Mouse (Mus musculus) kidney, adult 8-10 months (tissue): ENCODE measurements around the gene Slc35a1.

Experiments
- DNase-seq, 2 experiments: peaks; one replicate each; pipeline ENCODE4 v3.0.0; 2022

The Slc35a1 gene

GRCm38 (mm10) chr4:34644779-34645178 lies 42.5 kb downstream of the Slc35a1 start:
- DNase-seq = no peak

- DNase-seq = no peak
Measured at GRCm38 (mm10) chr4:34640731-34641130, 46.5 kb downstream of the Slc35a1 start.

GRCm38 (mm10) chr4:34639745-34640364 lies 47.4 kb downstream of the Slc35a1 start:
- DNase-seq = no peak

- DNase-seq = no peak
Measured at GRCm38 (mm10) chr4:34637851-34638250, 49.4 kb downstream of the Slc35a1 start.

GRCm38 (mm10) chr4:34637386-34637785 lies 49.9 kb downstream of the Slc35a1 start:
- no peak for DNase-seq

DNA sequence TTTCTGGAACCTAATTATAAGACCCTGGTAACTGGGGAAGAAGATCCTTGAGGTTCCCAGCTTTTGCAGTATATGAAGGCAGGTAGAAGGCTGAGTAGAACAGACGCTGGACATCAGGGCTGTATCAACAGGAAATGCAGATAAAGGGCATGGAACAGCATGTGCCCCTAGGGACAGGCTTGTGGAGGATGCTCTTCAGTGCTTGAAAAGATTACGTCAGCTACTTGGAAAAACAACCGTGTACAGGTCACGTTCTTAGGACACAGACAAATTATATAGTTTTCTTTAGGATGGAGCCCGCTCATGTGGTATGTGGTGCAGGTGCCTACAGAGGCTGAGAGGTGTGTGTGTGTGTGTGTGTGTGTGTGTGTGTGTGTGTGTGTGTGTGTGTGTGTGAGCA lies 51.2 kb downstream of the Slc35a1 start:
- no peak for DNase-seq

DNA sequence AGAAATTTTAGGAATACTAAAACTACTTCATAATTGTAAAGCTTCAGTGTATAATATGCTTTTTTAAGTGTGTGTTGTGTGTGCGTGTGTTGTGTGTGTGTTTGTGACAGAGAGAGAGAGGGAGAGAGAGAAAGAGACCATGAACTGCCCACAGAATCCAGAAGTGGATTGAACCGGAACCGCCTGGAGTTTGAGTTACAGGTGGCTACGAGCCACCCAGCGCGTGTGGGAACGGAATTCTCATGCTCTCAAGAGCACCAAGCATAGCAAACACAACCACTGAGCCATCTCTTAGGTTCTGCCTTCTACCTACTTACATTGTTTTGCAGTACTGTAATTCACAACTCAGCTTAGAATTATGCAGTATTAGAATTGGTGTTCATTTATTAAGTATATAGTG lies 53.1 kb downstream of the Slc35a1 start:
- peak; percentile 27 to 35 for DNase-seq

DNA sequence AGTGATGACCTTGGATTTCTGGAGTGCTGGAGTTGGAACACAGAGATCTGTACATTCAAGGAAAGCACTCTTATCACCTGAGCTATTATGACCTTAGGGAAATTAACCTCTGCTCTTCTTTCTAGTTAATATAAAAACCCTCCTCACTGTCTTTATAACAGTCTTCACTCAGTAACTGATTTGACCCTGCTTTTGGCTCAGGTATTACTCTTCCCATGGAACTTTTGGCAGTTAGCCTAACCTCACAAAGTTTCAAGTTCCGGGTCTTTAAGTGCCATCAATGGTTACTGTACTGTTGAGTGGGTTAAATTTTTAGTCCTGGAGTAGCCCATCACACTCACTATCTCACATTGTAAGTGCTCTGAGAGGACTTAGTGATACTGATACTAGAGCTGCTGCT lies 57.3 kb downstream of the Slc35a1 start:
- DNase-seq = peak; percentile 31 to 68

GRCm38 (mm10) chr4:34626401-34626800 lies 60.8 kb downstream of the Slc35a1 start:
- no peak for DNase-seq

DNA sequence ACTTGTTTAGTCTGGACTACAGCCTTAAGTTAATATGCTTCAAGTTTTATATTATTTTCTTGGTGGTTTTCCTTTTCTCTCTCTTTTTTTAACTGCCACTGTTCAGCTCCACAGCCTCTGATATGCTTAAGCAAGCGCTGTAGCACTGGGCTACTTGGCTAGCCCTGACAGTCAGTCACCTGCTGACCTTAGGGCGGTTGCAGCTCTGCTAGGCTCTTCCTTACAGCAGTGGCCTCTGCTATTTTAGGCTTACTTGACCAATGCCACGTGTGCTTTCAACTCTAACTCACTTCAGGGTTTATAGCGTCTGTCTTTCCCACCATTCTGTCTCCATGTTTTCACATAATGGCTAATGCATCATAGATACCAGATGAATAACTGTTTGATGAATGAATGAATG lies 61.7 kb downstream of the Slc35a1 start:
- no peak for DNase-seq

DNA sequence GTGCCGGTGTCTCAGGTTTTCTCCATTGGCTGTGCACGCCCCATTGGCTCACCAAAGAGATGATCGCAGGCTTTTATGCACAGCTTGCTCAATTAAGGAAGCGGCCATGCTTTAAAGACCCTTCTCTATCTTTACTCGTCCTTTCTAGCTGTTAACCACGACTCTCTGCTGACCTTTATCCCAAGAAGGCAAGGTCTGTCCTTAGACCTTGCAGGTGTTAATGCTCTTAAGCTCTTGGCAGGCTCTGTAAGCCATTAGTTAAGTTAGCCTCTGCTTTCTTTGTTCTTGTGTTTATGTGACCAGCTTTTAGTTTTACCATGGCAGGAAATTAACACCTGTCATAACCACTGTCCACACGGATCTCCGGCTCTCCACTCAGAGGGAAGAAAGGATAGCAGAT lies 71.1 kb downstream of the Slc35a1 start:
- peak; percentile 20 to 29 for DNase-seq

- peak in 1 of 2 experiments; percentile 25 for DNase-seq
Measured at GRCm38 (mm10) chr4:34615303-34615702, 71.9 kb downstream of the Slc35a1 start.

DNA sequence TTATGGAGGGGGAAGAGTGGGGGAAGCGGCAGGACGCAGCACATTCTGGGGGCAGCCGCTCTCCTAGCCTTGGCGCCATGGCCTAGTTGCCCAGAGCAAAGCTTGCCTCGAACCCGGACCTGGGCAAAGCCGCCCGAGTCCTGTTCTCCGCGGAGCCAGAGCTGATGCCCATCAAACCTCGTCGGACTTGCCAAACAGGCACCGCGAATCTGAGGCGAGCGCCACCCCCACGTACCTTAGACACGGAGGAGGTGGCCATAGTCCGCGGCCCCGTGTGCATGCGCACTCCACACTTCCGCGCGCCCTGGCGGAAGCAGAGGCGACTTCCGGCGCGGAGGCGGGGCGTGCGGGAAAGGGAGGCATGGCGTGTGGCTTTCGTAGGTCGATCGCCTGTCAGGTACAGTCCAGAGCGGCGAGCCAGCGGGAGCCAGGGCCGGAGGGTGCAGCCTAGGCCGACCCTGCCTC lies 72.6 kb downstream of the Slc35a1 start, which contains the start of the genes Orc3 and Rars2:
Gene Orc3, minus strand, starts transcription at position 315 of the 465 bp plus-strand sequence.
Gene Rars2, plus strand, starts transcription at position 328 of the 465 bp plus-strand sequence.
- peak; percentile 92 to 93 for DNase-seq

GRCm38 (mm10) chr4:34613571-34614145 lies 73.6 kb downstream of the Slc35a1 start:
- DNase-seq = peak; percentile 29 to 56
